Mouse (Mus musculus): ENCODE data around the gene Spred2. TPM values are rescaled to one million over a fixed set of nuclear protein-coding genes. Genes with fewer than 3 reads are reported as not detected.

Spred2 gene
- polyA plus RNA-seq, 1 experiment from 2014 or later = 7.1 TPM

DNA sequence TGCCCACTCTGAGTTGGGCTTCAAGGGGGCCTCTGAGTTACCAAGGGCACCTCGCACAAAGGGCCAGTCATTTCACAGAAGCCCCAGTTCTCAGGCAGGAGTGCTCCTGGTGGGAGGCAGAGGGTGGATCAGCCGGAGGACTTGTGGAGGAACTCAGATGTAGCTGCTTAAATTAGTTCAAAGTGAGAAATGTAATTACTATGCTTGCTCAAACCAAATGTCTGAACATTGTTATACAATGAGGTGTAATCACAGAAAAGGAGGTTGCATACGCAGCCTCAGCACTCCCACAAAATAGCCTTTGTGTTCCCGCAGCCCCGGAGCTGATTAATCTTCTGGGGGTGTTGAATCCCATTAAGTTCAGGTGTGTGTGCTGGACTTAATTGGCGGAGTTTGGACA lies 20.5 kb downstream of the Spred2 start:
- peaks cover 31% of the 10 kb centered on the region for H3K4me1 ChIP-seq (replicated peaks)
- no peak overlapping the region for H3K9ac ChIP-seq
- no peak for ATAC-seq
- H3K4me3 ChIP-seq (replicated peaks) = no peak overlapping the region
- WGBS = 85% methylated on average over 6 of the region's 6 CpGs
- no peaks in the 10 kb centered on the region for H3K27me3 ChIP-seq (replicated peaks)
- no peak overlapping the region for H3K4me2 ChIP-seq (replicated peaks)
- H3K9me3 ChIP-seq = no peaks in the 10 kb centered on the region
- no peak overlapping the region for H3K27ac ChIP-seq
- H3K36me3 ChIP-seq = 0 out of 2 replicates have a peak, but pooled peaks cover 6% of the 10 kb centered on the region

DNA sequence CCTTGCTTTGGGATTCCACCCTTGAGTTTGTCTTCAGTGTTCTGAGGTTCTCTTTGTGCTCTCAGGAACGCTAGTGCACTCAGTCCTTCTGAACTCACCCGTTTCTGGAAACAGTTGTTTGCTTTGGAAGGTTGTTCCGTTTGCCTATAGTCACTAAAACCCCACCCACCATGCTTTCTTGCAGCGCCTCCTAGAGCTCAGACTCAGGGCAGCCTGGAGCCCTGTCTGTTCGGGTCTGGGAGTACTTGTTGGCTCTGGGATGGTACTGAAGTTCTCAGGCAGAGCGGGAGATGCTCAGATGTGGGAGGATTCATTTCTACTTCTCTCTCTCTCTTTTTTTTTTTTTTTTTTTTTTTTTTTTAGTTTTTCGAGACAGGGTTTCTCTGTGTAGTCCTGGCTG lies 22.5 kb downstream of the Spred2 start:
- Histone ChIP-seq H3K4me3 (replicated peaks) (no peak overlapping the region), H3K4me1 (replicated peaks) (peaks cover 42% of the 10 kb centered on the region), H3K27ac (no peak overlapping the region), H3K27me3 (replicated peaks) (no peaks in the 10 kb centered on the region), H3K9me3 (no peaks in the 10 kb centered on the region), H3K4me2 (replicated peaks) (no peak overlapping the region), H3K36me3 (0 out of 2 replicates have a peak, but pooled peaks cover 6% of the 10 kb centered on the region), H3K9ac (no peak overlapping the region)
- 81% methylated on average over 7 of the region's 7 CpGs for WGBS
- ATAC-seq = no peak

GRCm38 (mm10) chr11:19947626-19948135 lies 23.5 kb downstream of the Spred2 start:
- Histone ChIP-seq H3K4me3 (replicated peaks) (no peak overlapping the region), H3K27me3 (replicated peaks) (no peaks in the 10 kb centered on the region)
- ATAC-seq = no peak

GRCm38 (mm10) chr11:19949725-19950124 lies 25.6 kb downstream of the Spred2 start:
- H3K27ac ChIP-seq = peak overlapping the region; percentile 51
- ATAC-seq = no peak
- no peak overlapping the region for H3K4me3 ChIP-seq (replicated peaks)
- H3K27me3 ChIP-seq (replicated peaks) = no peaks in the 10 kb centered on the region
- H3K4me1 ChIP-seq (replicated peaks) = peaks cover 43% of the 10 kb centered on the region
- no peaks in the 10 kb centered on the region for H3K9me3 ChIP-seq
- H3K9ac ChIP-seq = no peak overlapping the region
- 62% methylated on average over 5 of the region's 5 CpGs for WGBS
- no peak overlapping the region for H3K4me2 ChIP-seq (replicated peaks)
- H3K36me3 ChIP-seq = 0 out of 2 replicates have a peak, but pooled peaks cover 6% of the 10 kb centered on the region

More at GRCm38 (mm10) chr11:19947626-19948135, 23.5 kb downstream of the Spred2 start:
- Histone ChIP-seq H3K4me2 (replicated peaks) (no peak overlapping the region), H3K9me3 (no peaks in the 10 kb centered on the region), H3K27ac (peak overlapping the region; percentile 24; the same call in 1 of the 2 replicates), H3K9ac (no peak overlapping the region), H3K4me1 (replicated peaks) (peaks cover 39% of the 10 kb centered on the region), H3K36me3 (0 out of 2 replicates have a peak, but pooled peaks cover 6% of the 10 kb centered on the region)
- 82% methylated on average over 7 of the region's 7 CpGs for WGBS

DNA sequence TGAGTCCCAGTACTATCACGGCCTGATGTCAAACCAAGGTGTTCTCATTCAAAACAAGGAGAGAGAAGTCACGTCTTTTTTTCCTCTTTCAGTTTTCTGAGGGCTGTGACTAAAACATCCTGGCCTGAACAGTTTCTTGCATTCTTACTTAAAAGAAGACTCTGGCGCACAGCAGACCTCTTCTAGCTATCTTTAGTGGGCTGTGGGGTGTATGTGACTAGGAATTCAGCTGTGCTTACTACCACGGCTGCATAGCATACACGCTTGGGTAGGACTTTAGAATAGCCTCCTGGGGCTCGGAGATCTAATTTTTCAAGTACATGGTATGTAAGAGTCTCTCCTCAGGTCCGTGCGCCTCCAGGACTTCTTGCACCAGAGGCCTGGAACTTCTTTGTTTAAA lies 26.0 kb downstream of the Spred2 start:
- 0 out of 2 replicates have a peak, but pooled peaks cover 5% of the 10 kb centered on the region for H3K36me3 ChIP-seq
- H3K4me2 ChIP-seq (replicated peaks) = no peak overlapping the region
- peak overlapping the region; percentile 51 for H3K27ac ChIP-seq
- peaks cover 43% of the 10 kb centered on the region for H3K4me1 ChIP-seq (replicated peaks)
- H3K9ac ChIP-seq = no peak overlapping the region
- WGBS = 48% methylated on average over 8 of the region's 8 CpGs
- no peaks in the 10 kb centered on the region for H3K27me3 ChIP-seq (replicated peaks)
- ATAC-seq = no peak
- H3K4me3 ChIP-seq (replicated peaks) = no peak overlapping the region
- H3K9me3 ChIP-seq = no peaks in the 10 kb centered on the region

DNA sequence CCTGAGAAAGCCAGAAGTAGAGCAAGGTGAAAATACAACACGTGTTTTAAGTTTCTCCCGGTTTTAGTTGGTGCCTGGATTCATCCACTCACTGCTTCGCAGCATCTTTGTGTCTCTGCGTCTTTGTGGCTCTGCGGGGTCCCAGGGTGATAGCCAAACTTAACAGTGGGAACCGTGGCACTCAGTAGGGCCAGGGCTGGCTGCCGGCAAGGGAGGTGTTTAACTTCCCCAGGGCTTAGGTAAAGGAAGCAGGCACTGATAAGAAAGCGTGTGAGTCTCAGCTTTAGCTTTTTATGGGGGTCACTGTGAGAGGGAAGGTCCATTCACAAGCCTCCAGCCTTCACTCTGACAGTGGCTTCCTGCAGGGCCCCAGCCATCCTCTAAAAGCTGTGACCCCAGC lies 28.8 kb downstream of the Spred2 start:
- Histone ChIP-seq H3K4me1 (replicated peaks) (peaks cover 45% of the 10 kb centered on the region), H3K27ac (no peak overlapping the region), H3K4me3 (replicated peaks) (no peak overlapping the region), H3K9ac (no peak overlapping the region), H3K36me3 (no peaks in the 10 kb centered on the region), H3K27me3 (replicated peaks) (no peaks in the 10 kb centered on the region), H3K4me2 (replicated peaks) (no peak overlapping the region), H3K9me3 (no peaks in the 10 kb centered on the region)
- ATAC-seq = peak; percentile 15; the same call in 1 of the 2 replicates
- WGBS = 30% methylated on average over 8 of the region's 8 CpGs

DNA sequence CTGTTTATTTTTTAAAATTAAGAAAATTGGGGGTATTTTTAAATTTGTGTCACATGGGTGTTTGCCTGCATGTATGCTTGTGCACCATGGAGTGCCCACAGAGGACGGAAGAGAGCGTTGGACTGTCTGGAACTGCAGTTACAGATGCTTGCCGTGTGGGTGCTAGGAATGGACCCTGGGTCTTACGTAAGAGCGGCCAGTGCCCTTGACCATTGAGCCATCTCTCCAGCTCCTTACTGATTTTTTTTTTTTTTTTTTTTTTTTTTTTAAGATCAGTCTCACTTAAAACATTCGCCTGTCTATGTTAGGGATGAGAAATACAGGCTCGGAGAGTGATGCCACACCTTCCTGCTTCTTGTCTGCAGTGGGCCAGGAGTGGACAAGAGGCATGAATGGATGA lies 29.7 kb downstream of the Spred2 start:
- Histone ChIP-seq H3K27me3 (replicated peaks) (no peaks in the 10 kb centered on the region), H3K9me3 (no peaks in the 10 kb centered on the region), H3K9ac (no peak overlapping the region), H3K4me2 (replicated peaks) (no peak overlapping the region), H3K4me1 (replicated peaks) (peaks cover 35% of the 10 kb centered on the region), H3K36me3 (no peaks in the 10 kb centered on the region), H3K27ac (no peak overlapping the region), H3K4me3 (replicated peaks) (no peak overlapping the region)
- ATAC-seq = no peak
- 96% methylated on average over 7 of the region's 7 CpGs for WGBS

DNA sequence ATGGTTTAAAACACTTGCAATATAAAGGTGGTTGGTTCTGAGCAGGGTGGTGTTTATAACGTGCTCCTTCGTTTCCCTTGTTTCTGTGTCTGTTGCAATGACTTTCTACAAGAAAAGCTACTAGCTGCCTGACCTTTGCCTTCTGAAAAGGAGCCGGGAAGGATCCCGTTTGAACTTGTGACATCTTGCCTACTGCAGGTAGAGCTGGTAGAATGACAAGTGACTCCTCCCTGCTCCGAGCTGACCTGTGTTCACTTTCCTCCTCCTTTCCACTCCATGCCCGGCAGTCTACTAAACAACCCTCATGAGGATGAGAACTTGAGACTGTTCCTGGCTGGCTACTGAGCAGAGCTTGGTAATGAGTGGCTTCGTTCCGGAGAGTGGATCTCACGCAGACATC lies 30.9 kb downstream of the Spred2 start:
- no peaks in the 10 kb centered on the region for H3K36me3 ChIP-seq
- ATAC-seq = peak; percentile 41
- H3K9me3 ChIP-seq = no peaks in the 10 kb centered on the region
- 45% methylated on average over 9 of the region's 9 CpGs for WGBS
- H3K4me1 ChIP-seq (replicated peaks) = peaks cover 33% of the 10 kb centered on the region
- H3K27me3 ChIP-seq (replicated peaks) = no peaks in the 10 kb centered on the region
- no peak overlapping the region for H3K9ac ChIP-seq
- H3K4me3 ChIP-seq (replicated peaks) = no peak overlapping the region
- H3K4me2 ChIP-seq (replicated peaks) = no peak overlapping the region
- H3K27ac ChIP-seq = no peak overlapping the region

GRCm38 (mm10) chr11:19955701-19956100 lies 31.5 kb downstream of the Spred2 start:
- H3K4me1 ChIP-seq (replicated peaks) = peaks cover 26% of the 10 kb centered on the region
- no peaks in the 10 kb centered on the region for H3K9me3 ChIP-seq
- H3K4me2 ChIP-seq (replicated peaks) = no peak overlapping the region
- WGBS = 85% methylated on average over 6 of the region's 6 CpGs
- no peaks in the 10 kb centered on the region for H3K27me3 ChIP-seq (replicated peaks)
- H3K27ac ChIP-seq = no peak overlapping the region
- no peak for ATAC-seq
- H3K4me3 ChIP-seq (replicated peaks) = no peak overlapping the region
- no peak overlapping the region for H3K9ac ChIP-seq
- no peaks in the 10 kb centered on the region for H3K36me3 ChIP-seq

DNA sequence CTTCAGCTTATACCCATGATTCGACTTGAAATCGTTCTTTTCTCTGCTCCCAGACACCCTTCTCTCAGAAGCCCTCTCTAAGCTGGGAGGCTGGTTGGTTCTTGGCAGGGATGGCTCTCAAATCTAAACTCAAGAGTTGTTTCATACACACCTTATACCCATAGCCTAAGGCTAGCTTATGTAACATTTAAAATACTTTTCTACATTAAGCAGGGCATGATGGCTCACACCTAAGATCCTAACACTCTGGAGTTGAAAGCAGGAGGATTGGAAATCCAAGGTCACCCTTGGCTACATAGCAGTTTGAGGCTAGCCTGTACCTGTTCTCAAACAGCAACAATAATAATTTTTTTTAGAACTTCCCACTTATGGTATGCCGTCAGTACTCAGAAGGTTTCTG lies 34.8 kb downstream of the Spred2 start:
- Histone ChIP-seq H3K4me1 (replicated peaks) (peaks cover 34% of the 10 kb centered on the region), H3K4me3 (replicated peaks) (no peak overlapping the region), H3K9ac (no peak overlapping the region), H3K36me3 (no peaks in the 10 kb centered on the region), H3K27me3 (replicated peaks) (no peaks in the 10 kb centered on the region), H3K4me2 (replicated peaks) (no peak overlapping the region), H3K27ac (no peak overlapping the region), H3K9me3 (no peaks in the 10 kb centered on the region)
- no peak for ATAC-seq
- WGBS = 83% methylated on average over 3 of the region's 3 CpGs

GRCm38 (mm10) chr11:19959897-19960296 lies 35.7 kb downstream of the Spred2 start:
- 74% methylated on average over 5 of the region's 5 CpGs for WGBS
- H3K27ac ChIP-seq = no peak overlapping the region
- ATAC-seq = no peak
- no peaks in the 10 kb centered on the region for H3K27me3 ChIP-seq (replicated peaks)
- H3K9ac ChIP-seq = no peak overlapping the region
- H3K4me2 ChIP-seq (replicated peaks) = no peak overlapping the region
- no peaks in the 10 kb centered on the region for H3K36me3 ChIP-seq
- no peak overlapping the region for H3K4me3 ChIP-seq (replicated peaks)
- H3K4me1 ChIP-seq (replicated peaks) = peaks cover 41% of the 10 kb centered on the region
- no peaks in the 10 kb centered on the region for H3K9me3 ChIP-seq

GRCm38 (mm10) chr11:19960541-19960940 lies 36.4 kb downstream of the Spred2 start:
- 85% methylated on average over 3 of the region's 3 CpGs for WGBS
- Histone ChIP-seq H3K4me1 (replicated peaks) (peaks cover 48% of the 10 kb centered on the region), H3K27me3 (replicated peaks) (no peaks in the 10 kb centered on the region), H3K9me3 (no peaks in the 10 kb centered on the region), H3K4me2 (replicated peaks) (no peak overlapping the region), H3K36me3 (no peaks in the 10 kb centered on the region), H3K9ac (no peak overlapping the region), H3K27ac (no peak overlapping the region), H3K4me3 (replicated peaks) (no peak overlapping the region)
- ATAC-seq = no peak

GRCm38 (mm10) chr11:19961088-19961487 lies 36.9 kb downstream of the Spred2 start:
- no peak for ATAC-seq
- no peak overlapping the region for H3K4me2 ChIP-seq (replicated peaks)
- no peak overlapping the region for H3K27ac ChIP-seq
- H3K9ac ChIP-seq = no peak overlapping the region
- no peaks in the 10 kb centered on the region for H3K27me3 ChIP-seq (replicated peaks)
- H3K36me3 ChIP-seq = no peaks in the 10 kb centered on the region
- no peak overlapping the region for H3K4me3 ChIP-seq (replicated peaks)
- peaks cover 50% of the 10 kb centered on the region for H3K4me1 ChIP-seq (replicated peaks)
- H3K9me3 ChIP-seq = no peaks in the 10 kb centered on the region
- 78% methylated on average over 6 of the region's 6 CpGs for WGBS

All from intestine, embryonic 15.5 days (tissue).